Mouse (Mus musculus) cerebellum, adult 2 months (tissue): ENCODE data around the gene Tnf. TPM values are rescaled to one million over a fixed set of nuclear protein-coding genes. Genes with fewer than 3 reads are reported as not detected.
A peak's percentile ranks its signal among the peaks of the same experiment; 100 is the strongest.

Experiments
- DNase-seq, 2 experiments: peaks; one replicate each; pipeline ENCODE4 v3.0.0; 2021
- H3K27ac ChIP-seq: fragments of 200-500 bp; 2 replicates; pipeline ENCODE4 v1.5.1; 2012; ENCODE audit warnings: low read length, control low read depth, inconsistent platforms; ENCODE audit not compliant: insufficient read depth
- H3K27me3 ChIP-seq: fragments of 200-500 bp; 2 replicates; pipeline ENCODE4 v1.6.1; 2012; ENCODE audit warnings: inconsistent platforms, mild to moderate bottlenecking, low read length, moderate library complexity; ENCODE audit not compliant: control insufficient read depth, insufficient read depth
- H3K4me1 ChIP-seq: fragments of 200-500 bp; 2 replicates; pipeline ENCODE4 v1.6.1; 2011; ENCODE audit warnings: low read length; ENCODE audit not compliant: control insufficient read depth, insufficient read depth
- H3K4me3 ChIP-seq: fragments of 200-500 bp; replicated peaks from 2 replicates; pipeline ENCODE3; 2011; ENCODE audit warnings: mild to moderate bottlenecking, low read depth, low read length, control low read depth; ENCODE audit not compliant: insufficient read depth
- CTCF ChIP-seq: fragments of 200-500 bp; IDR thresholded peaks from 2 replicates; pipeline ENCODE4 v1.5.1; 2011; ENCODE audit warnings: low read depth, mild to moderate bottlenecking, control low read depth, low read length, moderate library complexity, borderline replicate concordance; ENCODE audit not compliant: insufficient read depth
- POLR2A ChIP-seq: fragments of 200-500 bp; IDR thresholded peaks from 2 replicates; pipeline ENCODE4 v1.6.1; 2011; ENCODE audit warnings: low read length, control low read depth, borderline replicate concordance; ENCODE audit not compliant: insufficient read depth
- WGBS: fragments of 180-500 bp; shearing (Covaris S2); methylation state at CpG from one replicate; pipeline ENCODE4 v1.1.7; 2018; 5-methylcytosine and 5-hydroxymethylcytosine counted together
- polyA plus RNA-seq: library from polyadenylated mRNA; depleted of rRNA; stranded (reverse); fragments of >200 nt; gene quantifications from 2 replicates; pipeline ENCODE4 v1.2.3, GENCODE M21; 2012

Gene Tnf
- polyA plus RNA-seq, 1 experiment = not detected

DNA sequence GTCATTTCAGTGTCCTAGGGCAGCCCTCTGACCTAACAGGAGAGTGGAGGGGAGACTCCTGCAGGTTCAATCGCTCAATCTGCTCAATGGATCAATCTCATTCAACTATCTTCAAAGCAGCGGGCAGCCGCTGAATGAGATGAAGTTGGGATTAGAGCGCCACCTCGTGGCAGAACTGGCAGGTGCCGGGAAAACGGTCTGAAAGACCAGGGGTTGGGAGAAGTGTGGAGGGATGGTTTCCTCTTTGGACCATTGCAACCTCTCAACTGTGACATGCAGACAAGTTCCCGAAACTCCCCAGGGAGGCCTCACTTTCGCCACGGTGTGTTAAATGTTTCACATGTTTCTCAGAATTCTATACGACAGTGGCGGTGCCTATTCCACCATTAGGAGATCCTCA is 30.2 kb upstream of the Tnf start:
- 8% methylated on average over 12 of the region's 12 CpGs for WGBS
- peak; percentile 75 to 86 for DNase-seq
- Histone ChIP-seq H3K4me3 (peak overlapping the region; percentile 14), H3K27ac (no peak overlapping the region), H3K27me3 (no peaks in the 10 kb centered on the region), H3K4me1 (peaks cover 2% of the 10 kb centered on the region; the same call in 1 of the 2 replicates)
- TF ChIP-seq CTCF (peak; percentile 89), POLR2A (no peak)

DNA sequence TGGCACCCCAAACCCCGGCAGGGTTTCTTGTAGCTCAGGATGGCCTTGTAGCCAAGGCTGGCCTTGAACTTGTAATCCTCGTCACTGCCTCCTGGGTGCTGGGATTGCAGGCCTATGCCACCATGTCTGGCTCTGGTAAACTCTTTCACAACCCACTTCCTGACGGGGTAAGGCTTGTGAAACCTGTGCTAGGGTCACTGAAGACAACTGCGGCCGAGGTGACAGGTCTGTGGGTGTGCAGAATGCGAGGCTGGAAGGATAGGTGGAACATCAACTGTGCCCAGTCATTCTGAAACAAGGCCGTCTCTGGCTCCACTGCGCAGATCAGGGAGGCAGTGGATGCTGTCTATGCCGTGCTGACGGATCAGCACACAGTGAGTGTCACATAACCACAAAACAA is 29.2 kb upstream of the Tnf start:
- Histone ChIP-seq H3K4me1 (peaks cover 2% of the 10 kb centered on the region; the same call in 1 of the 2 replicates), H3K27me3 (no peaks in the 10 kb centered on the region), H3K27ac (no peak overlapping the region), H3K4me3 (no peak overlapping the region)
- no peak for TF ChIP-seq CTCF
- DNase-seq = no peak
- WGBS = 94% methylated on average over 10 of the region's 10 CpGs

DNA sequence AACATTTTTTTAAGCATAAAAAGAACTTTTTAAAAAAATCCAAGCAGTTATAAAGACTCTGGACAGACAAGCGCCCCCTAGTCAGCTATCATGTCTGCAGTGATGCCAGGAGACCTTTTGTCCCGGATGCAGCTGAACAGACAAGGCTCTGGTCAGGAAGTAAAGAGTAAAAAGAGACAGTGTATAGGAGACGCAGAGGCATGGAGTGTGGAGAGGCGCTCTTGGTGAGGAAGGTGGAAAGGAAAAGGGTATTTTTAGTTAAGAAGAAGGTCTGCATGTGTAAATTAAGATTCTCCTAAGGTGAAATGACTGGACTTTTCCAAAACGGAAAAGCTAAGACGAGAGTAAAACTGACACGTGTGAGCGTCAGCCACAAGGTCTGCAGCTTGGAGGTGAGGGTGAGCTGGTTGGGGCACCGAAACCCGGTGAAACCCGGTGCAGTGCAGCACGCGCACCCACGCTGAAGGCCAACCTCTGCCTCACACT is 24.8 kb upstream of the Tnf start:
- TF ChIP-seq POLR2A (no peak), CTCF (no peak)
- 86% methylated on average over 14 of the region's 14 CpGs for WGBS
- DNase-seq = no peak

DNA sequence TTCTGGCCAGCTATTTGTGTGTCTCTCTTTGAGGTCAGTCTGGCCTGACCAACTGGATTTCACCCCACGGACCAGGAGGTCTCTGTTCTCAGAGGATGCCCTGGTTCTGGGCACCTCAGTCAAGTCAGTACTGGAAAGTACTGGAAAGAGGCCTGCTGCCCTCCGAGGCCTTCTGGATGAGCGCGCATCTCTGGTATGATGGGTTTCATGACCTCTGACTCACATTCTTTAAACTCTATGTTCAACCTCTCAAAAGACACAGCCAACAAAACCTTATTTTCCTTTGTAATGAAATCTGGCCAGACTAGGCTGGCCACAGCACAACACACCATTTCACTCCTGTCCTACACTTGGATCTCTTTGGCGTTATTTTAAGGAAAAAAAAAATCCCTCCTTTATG is 23.6 kb upstream of the Tnf start:
- H3K4me1 ChIP-seq = peaks cover 4% of the 10 kb centered on the region; the same call in 1 of the 2 replicates
- H3K27me3 ChIP-seq = no peaks in the 10 kb centered on the region
- 93% methylated on average over 5 of the region's 5 CpGs for WGBS
- H3K4me3 ChIP-seq = no peak overlapping the region
- DNase-seq = no peak
- H3K27ac ChIP-seq = no peak overlapping the region
- no peak for TF ChIP-seq POLR2A
- no peak for TF ChIP-seq CTCF

More for the DNA sequence above, 24.8 kb upstream of the Tnf start:
- peaks cover 4% of the 10 kb centered on the region; the same call in 1 of the 2 replicates for H3K4me1 ChIP-seq
- no peak overlapping the region for H3K27ac ChIP-seq
- no peaks in the 10 kb centered on the region for H3K27me3 ChIP-seq
- H3K4me3 ChIP-seq = no peak overlapping the region

DNA sequence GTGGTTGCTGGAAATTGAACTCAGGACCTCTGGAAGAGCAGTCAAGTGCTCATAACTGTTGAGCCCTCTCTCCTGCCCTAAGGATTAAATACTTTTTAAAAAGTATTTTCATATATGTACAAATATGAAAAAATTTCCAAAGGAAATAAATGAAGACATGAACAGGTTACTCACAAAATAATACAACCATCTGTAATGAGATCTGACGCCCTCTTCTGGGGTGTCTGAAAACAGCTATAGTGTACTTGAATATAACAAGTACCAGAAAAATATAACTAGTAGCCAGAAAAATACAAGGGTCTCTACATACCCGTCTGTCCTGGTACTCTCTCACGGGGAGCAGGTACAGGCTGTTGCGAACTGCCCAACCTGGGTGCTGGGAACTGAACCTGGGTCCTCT is 22.8 kb upstream of the Tnf start:
- 96% methylated on average over 4 of the region's 4 CpGs for WGBS
- no peak for DNase-seq
- TF ChIP-seq CTCF (no peak), POLR2A (no peak)
- peaks cover 10% of the 10 kb centered on the region for H3K4me1 ChIP-seq
- H3K4me3 ChIP-seq = no peak overlapping the region
- no peak overlapping the region for H3K27ac ChIP-seq
- H3K27me3 ChIP-seq = no peaks in the 10 kb centered on the region

DNA sequence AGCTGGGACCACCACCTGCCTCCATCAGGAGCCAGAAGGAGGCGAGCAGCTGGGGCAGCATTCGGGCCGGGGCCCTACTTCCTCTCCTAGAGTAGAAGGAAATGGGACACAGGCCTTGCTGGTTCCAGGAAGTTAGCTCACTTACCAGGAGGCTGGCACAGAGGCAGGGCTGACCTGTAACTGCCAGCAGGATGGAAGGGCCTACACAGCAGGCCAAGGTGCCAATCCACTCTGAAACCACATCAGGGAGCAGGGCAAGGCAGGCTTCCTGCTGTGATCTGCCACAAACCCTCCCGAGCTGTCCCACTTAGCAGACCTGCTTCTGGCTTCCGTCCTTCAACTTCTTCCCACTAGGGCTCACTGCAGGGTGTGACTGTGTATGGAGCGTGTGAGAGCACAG is 20.5 kb upstream of the Tnf start:
- Histone ChIP-seq H3K27me3 (no peaks in the 10 kb centered on the region), H3K4me3 (no peak overlapping the region), H3K27ac (no peak overlapping the region; the same call in 1 of the 2 replicates), H3K4me1 (peaks cover 15% of the 10 kb centered on the region)
- no peak for DNase-seq
- TF ChIP-seq POLR2A (no peak), CTCF (no peak)
- 16% methylated on average over 6 of the region's 6 CpGs for WGBS

DNA sequence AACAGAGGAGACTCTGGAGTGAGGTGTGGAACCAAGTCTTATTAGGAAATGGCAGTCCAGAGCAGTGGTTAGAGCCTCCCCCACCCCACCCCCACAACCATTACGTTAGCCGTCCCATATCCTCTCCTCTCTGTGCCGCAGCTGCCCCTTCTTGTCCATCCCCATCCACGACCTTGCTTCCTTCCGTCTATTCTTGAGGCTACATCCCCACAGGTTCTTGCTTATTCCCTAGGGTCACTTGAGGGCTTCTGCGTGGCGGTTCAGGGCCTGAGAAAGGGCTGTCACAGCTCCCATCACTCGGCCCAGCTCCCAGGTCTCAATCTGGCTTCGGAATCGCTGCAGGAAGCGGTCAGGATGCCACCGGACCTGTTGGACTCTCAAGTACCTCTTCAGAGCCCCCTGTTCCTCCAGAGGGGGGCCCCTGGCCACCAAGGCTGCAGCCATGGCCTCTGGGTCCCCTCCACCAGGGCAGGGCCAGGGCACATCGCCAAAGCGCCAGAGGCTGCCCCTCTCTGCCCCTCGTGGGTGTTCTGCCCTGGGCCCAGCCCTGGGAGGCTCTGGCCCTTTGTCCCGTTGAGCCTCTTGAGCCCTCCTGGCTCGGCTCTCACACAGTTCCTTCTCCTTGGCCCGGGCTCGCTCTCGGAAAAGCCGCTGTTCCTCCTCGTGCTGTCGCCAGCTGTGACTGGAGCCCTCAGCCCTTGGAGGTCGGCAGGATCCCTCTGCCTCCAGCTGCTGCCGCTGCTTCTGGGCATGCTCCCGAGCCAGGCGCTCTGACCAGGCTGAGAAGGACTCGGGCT is 18.5 kb upstream of the Tnf start, which contains the start of gene Gm16181:
TSS of gene Gm16181 (plus strand) at position 679 of the 797 bp plus-strand sequence.
- no peaks in the 10 kb centered on the region for H3K27me3 ChIP-seq
- TF ChIP-seq CTCF (no peak), POLR2A (no peak)
- peaks cover 15% of the 10 kb centered on the region for H3K4me1 ChIP-seq
- no peak within 1 kb of the TSS for H3K4me3 ChIP-seq
- no peak for DNase-seq
- 66% methylated on average over 28 of the region's 28 CpGs for WGBS
- peak within 1 kb of the TSS; percentile 46; the same call in 1 of the 2 replicates for H3K27ac ChIP-seq

DNA sequence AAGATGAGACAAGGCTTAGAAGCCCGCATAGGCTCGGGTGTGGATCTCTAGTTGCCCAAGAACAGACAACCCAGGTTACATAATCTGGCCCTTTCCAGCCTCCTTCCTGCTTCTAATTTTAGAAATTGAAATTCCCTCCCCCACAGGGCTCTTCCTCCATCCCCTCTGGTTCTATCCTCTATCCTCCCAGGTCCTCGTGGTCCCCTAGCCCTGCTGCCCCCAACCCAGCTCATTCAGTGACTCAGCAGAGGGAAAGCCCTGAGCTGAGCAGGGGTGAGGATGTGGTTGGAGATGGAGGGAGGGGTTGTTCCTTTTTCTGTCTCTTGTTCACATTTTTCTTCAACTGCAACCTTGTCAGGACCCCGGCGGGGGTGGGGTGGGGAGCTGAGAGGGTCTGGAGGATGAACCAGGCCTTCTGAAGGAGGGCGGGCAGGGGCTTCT is 17.8 kb upstream of the Tnf start:
- Histone ChIP-seq H3K27ac (peak overlapping the region; percentile 46; the same call in 1 of the 2 replicates), H3K4me3 (no peak overlapping the region), H3K27me3 (no peaks in the 10 kb centered on the region), H3K4me1 (peaks cover 15% of the 10 kb centered on the region)
- DNase-seq = peak in 1 of 2 experiments; percentile 36
- 49% methylated on average over 6 of the region's 6 CpGs for WGBS
- TF ChIP-seq CTCF (no peak), POLR2A (no peak)
